Mouse (Mus musculus): ENCODE data around the gene Kcnk10. TPM values are rescaled to one million over a fixed set of nuclear protein-coding genes. Genes with fewer than 3 reads are reported as not detected.

The Kcnk10 gene
- polyA plus RNA-seq, 1 experiment from 2014 or later = 3.0 TPM

DNA sequence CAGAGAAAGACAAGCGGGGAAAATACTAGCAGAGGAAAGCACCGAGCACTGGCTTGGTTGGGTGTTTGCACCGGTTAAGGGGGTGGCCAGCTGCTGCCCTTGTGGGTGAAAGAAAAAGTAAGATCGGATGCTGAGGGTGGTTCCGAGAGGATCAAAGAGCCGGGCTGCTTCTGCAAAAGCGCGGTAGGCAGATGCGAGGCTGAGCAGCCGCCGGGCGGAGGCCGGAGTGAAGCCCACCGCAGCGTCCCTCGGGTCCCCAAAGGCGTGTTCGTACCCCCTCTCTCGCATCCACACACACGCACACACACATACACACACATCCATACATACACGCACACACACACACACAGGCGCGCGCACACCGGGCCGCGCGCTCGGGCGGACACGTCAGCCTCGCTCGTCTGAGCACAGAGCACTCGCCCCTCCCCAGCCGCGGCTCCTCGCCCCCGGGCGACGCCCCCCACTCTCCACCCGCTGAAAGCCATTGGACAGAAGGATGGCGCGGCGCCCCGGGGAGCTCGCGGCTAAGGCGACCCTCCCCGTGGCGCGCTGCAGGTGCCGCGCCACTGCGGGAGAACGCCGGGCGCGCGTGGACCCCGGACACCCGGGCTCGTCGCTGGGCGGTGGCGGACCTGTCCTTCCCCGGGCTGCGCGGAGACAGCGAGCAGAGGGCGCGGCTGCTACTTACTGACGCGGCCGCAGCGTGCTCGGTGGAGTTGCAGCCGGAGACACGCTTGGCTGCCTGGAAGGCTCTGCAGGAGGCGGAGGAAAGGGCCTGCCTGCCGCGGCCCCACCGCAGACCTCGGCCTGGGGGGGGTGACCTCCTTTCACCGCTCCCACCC is 3.5 kb downstream of the Kcnk10 start:
- Histone ChIP-seq H3K36me3 (ENCODE audit: control insufficient read depth, insufficient read depth, low read length) (no peaks in the 10 kb centered on the region), H3K4me2 (replicated peaks; ENCODE audit: low read depth) (peak overlapping the region; percentile 88), H3K9me3 (ENCODE audit: control insufficient read depth, low read length) (no peaks in the 10 kb centered on the region), H3K27ac (replicated peaks) (no peak overlapping the region), H3K4me1 (replicated peaks; ENCODE audit: control insufficient read depth, insufficient read depth) (no peaks in the 10 kb centered on the region), H3K27me3 (ENCODE audit: control insufficient read depth, insufficient read depth, low read length) (peaks cover 10% of the 10 kb centered on the region; the same call in 1 of the 2 replicates), H3K9ac (ENCODE audit: low read length) (no peak overlapping the region), H3K4me3 (ENCODE audit: low read depth, low read length) (peak overlapping the region; percentile 55)
- TF ChIP-seq EP300 (optimal IDR thresholded peaks at IDR 0.05) = no peak
- no peak for TF ChIP-seq CTCF (IDR thresholded peaks at IDR 0.05; ENCODE audit: low read depth)
- under 1% methylated on average over 66 of the region's 84 CpGs for WGBS
- ATAC-seq (ENCODE audit: low FRiP score, low TSS enrichment) (peak; percentile 54), DNase-seq (ENCODE audit: low spot score) (peak; percentile 29)

- WGBS = 16% methylated on average over 25 of the region's 25 CpGs
- DNase-seq (ENCODE audit: low spot score) = no peak
- Histone ChIP-seq H3K4me1 (replicated peaks; ENCODE audit: control insufficient read depth, insufficient read depth) (no peaks in the 10 kb centered on the region), H3K9ac (ENCODE audit: low read length) (no peak overlapping the region), H3K36me3 (ENCODE audit: control insufficient read depth, insufficient read depth, low read length) (no peaks in the 10 kb centered on the region), H3K27me3 (ENCODE audit: control insufficient read depth, insufficient read depth, low read length) (peaks cover 10% of the 10 kb centered on the region; the same call in 1 of the 2 replicates), H3K27ac (replicated peaks) (no peak overlapping the region), H3K9me3 (ENCODE audit: control insufficient read depth, low read length) (no peaks in the 10 kb centered on the region), H3K4me2 (replicated peaks; ENCODE audit: low read depth) (peak overlapping the region; percentile 11; the same call in 1 of the 2 replicates), H3K4me3 (ENCODE audit: low read depth, low read length) (peak overlapping the region; percentile 55)
- ATAC-seq (ENCODE audit: low FRiP score, low TSS enrichment) = no peak
- no peak for TF ChIP-seq EP300 (optimal IDR thresholded peaks at IDR 0.05)
- TF ChIP-seq CTCF (IDR thresholded peaks at IDR 0.05; ENCODE audit: low read depth) = no peak
Observed at GRCm38 (mm10) chr12:98573317-98574270, 4.5 kb downstream of the Kcnk10 start.

- Histone ChIP-seq H3K9me3 (ENCODE audit: control insufficient read depth, low read length) (no peaks in the 10 kb centered on the region), H3K27ac (replicated peaks) (no peak overlapping the region), H3K27me3 (ENCODE audit: control insufficient read depth, insufficient read depth, low read length) (peaks cover 10% of the 10 kb centered on the region; the same call in 1 of the 2 replicates), H3K4me2 (replicated peaks; ENCODE audit: low read depth) (no peak overlapping the region), H3K4me3 (ENCODE audit: low read depth, low read length) (no peak overlapping the region), H3K9ac (ENCODE audit: low read length) (no peak overlapping the region), H3K4me1 (replicated peaks; ENCODE audit: control insufficient read depth, insufficient read depth) (no peaks in the 10 kb centered on the region), H3K36me3 (ENCODE audit: control insufficient read depth, insufficient read depth, low read length) (no peaks in the 10 kb centered on the region)
- DNase-seq (ENCODE audit: low spot score) (no peak), ATAC-seq (ENCODE audit: low FRiP score, low TSS enrichment) (no peak)
- 47% methylated on average over 8 of the region's 8 CpGs for whole genome bisulfite sequencing
- TF ChIP-seq EP300 (optimal IDR thresholded peaks at IDR 0.05) (no peak), CTCF (IDR thresholded peaks at IDR 0.05; ENCODE audit: low read depth) (no peak)
Observed at GRCm38 (mm10) chr12:98571896-98572680, 6.0 kb downstream of the Kcnk10 start.

DNA sequence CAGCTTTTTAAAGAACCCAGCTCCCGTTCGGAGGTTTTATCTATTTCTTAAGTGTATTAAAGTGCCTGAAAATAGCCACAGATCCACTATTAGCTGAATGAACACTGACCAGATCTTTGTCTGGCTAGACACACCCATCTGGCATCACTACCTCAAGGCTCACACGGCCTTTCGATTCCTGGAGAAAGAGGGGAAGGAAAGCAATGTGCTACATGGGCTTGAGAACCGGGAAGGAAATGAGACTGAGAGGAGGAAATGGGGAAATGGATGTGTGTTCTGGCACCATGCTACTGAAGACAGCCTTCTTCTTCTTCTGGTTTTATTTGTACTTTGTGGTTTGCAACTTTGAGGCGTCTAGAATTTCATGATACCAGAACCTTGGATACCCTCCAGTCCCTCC is 8.7 kb downstream of the Kcnk10 start:
- TF ChIP-seq EP300 (optimal IDR thresholded peaks at IDR 0.05) (no peak), CTCF (IDR thresholded peaks at IDR 0.05; ENCODE audit: low read depth) (no peak)
- Histone ChIP-seq H3K27me3 (ENCODE audit: control insufficient read depth, insufficient read depth, low read length) (peaks cover 4% of the 10 kb centered on the region; the same call in 1 of the 2 replicates), H3K36me3 (ENCODE audit: control insufficient read depth, insufficient read depth, low read length) (no peaks in the 10 kb centered on the region), H3K4me3 (ENCODE audit: low read depth, low read length) (no peak overlapping the region), H3K4me2 (replicated peaks; ENCODE audit: low read depth) (no peak overlapping the region), H3K4me1 (replicated peaks; ENCODE audit: control insufficient read depth, insufficient read depth) (no peaks in the 10 kb centered on the region), H3K9me3 (ENCODE audit: control insufficient read depth, low read length) (no peaks in the 10 kb centered on the region), H3K9ac (ENCODE audit: low read length) (no peak overlapping the region), H3K27ac (replicated peaks) (no peak overlapping the region)
- no peak for DNase-seq (ENCODE audit: low spot score)
- ATAC-seq (ENCODE audit: low FRiP score, low TSS enrichment) = no peak
- 78% methylated on average over 6 of the region's 6 CpGs for WGBS

DNA sequence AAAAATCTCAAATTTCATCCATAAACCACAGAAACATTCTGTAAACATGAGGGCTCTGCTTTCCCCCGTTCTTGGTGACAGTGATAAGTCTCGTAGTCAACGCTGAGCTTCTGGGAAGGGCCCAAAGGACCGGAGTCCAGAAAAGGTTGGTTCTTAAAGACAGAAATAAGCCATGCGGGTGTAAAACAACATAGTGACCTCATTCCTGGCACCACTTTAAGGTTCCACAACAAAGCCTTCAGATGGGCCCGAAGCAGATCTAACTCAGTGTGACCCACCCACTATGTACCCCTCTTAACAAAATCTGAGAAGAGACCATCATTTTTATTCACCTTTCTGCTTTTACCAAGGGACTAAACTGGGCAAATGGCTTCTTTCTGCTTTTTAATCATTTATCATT is 10.2 kb downstream of the Kcnk10 start:
- no peak for DNase-seq (ENCODE audit: low spot score)
- ATAC-seq (ENCODE audit: low FRiP score, low TSS enrichment) = no peak
- no peaks in the 10 kb centered on the region for H3K36me3 ChIP-seq (ENCODE audit: control insufficient read depth, insufficient read depth, low read length)
- no peaks in the 10 kb centered on the region for H3K9me3 ChIP-seq (ENCODE audit: control insufficient read depth, low read length)
- TF ChIP-seq CTCF (IDR thresholded peaks at IDR 0.05; ENCODE audit: low read depth) = no peak
- TF ChIP-seq EP300 (optimal IDR thresholded peaks at IDR 0.05) = no peak
- H3K4me1 ChIP-seq (replicated peaks; ENCODE audit: control insufficient read depth, insufficient read depth) = no peaks in the 10 kb centered on the region
- no peak overlapping the region for H3K27ac ChIP-seq (replicated peaks)
- H3K27me3 ChIP-seq (ENCODE audit: control insufficient read depth, insufficient read depth, low read length) = no peaks in the 10 kb centered on the region
- H3K4me3 ChIP-seq (ENCODE audit: low read depth, low read length) = no peak overlapping the region
- H3K4me2 ChIP-seq (replicated peaks; ENCODE audit: low read depth) = no peak overlapping the region
- 66% methylated on average over 6 of the region's 6 CpGs for WGBS
- no peak overlapping the region for H3K9ac ChIP-seq (ENCODE audit: low read length)

Data from stomach, postnatal 0 days (tissue).